Mouse (Mus musculus) adipocyte (in vitro differentiated cells): ENCODE measurements around the gene Trib3.
"Not testable (repeated sequence)": the region's sequence is repeated elsewhere in the genome, so short reads cannot be mapped to it uniquely, and the experiment has no call there.

ENCODE experiments used
- DNase-seq: peaks from one replicate; pipeline ENCODE4 v3.0.0-alpha.2; 2016; ENCODE audit warnings: low spot score

The Trib3 gene

GRCm38 (mm10) chr2:152343329-152344213, at the start of gene Trib3:
Gene Trib3 (minus strand): TSS chr2:152344032.
- peak; percentile 81 for DNase-seq

- DNase-seq, result no peak
These were observed 49.6 kb upstream of the Trib3 start for GRCm38 (mm10) chr2:152393225-152394017.

- peak; percentile 53 for DNase-seq
These were observed 49.0 kb upstream of the Trib3 start for GRCm38 (mm10) chr2:152392786-152393185.

GRCm38 (mm10) chr2:152384191-152384590, 40.4 kb upstream of the Trib3 start:
- DNase-seq, result no peak

GRCm38 (mm10) chr2:152376345-152376741, 32.5 kb upstream of the Trib3 start, which contains the start of gene Nrsn2:
Gene Nrsn2 (minus strand): TSS chr2:152376638.
- no peak for DNase-seq

- no peak for DNase-seq
These were observed 32.0 kb upstream of the Trib3 start for GRCm38 (mm10) chr2:152375652-152376344.

- DNase-seq, result no peak
These were observed 29.7 kb upstream of the Trib3 start for GRCm38 (mm10) chr2:152373547-152373946.

- no peak for DNase-seq
These were observed 28.8 kb upstream of the Trib3 start for GRCm38 (mm10) chr2:152372661-152373060.

GRCm38 (mm10) chr2:152372104-152372503, 28.3 kb upstream of the Trib3 start:
- no peak for DNase-seq

GRCm38 (mm10) chr2:152368532-152369140, 24.8 kb upstream of the Trib3 start:
- DNase-seq, result peak; percentile 65

- no peak for DNase-seq
These were observed 24.1 kb upstream of the Trib3 start for GRCm38 (mm10) chr2:152367917-152368316.

GRCm38 (mm10) chr2:152363245-152364147, 19.7 kb upstream of the Trib3 start:
- DNase-seq, result peak; percentile 83

- no peak for DNase-seq
These were observed 17.4 kb upstream of the Trib3 start for GRCm38 (mm10) chr2:152361193-152361592.

GRCm38 (mm10) chr2:152360271-152360775, 16.5 kb upstream of the Trib3 start:
- peak; percentile 78 for DNase-seq

- DNase-seq, result peak; percentile 37
These were observed 15.8 kb upstream of the Trib3 start for GRCm38 (mm10) chr2:152359616-152360015.

- not testable (repeated sequence) for DNase-seq
These were observed 15.1 kb upstream of the Trib3 start for GRCm38 (mm10) chr2:152358977-152359376.

GRCm38 (mm10) chr2:152357254-152357653, 13.4 kb upstream of the Trib3 start:
- no peak for DNase-seq

- peak; percentile 82 for DNase-seq
These were observed 6.2 kb upstream of the Trib3 start for GRCm38 (mm10) chr2:152349842-152350540.

GRCm38 (mm10) chr2:152349205-152349604, 5.4 kb upstream of the Trib3 start:
- no peak for DNase-seq

GRCm38 (mm10) chr2:152347722-152348121, 3.9 kb upstream of the Trib3 start:
- no peak for DNase-seq
